Mouse (Mus musculus) neutrophil, adult 5-6 weeks (primary cell): ENCODE measurements around the gene Rwdd3. TPM values are rescaled to one million over a fixed set of nuclear protein-coding genes. Genes with fewer than 3 reads are reported as not detected.

Source experiments
- ATAC-seq: fragments of 151-379, 151-347 bp; 2 replicates; pipeline ENCODE4 v1.8.0; 2017; ENCODE audit warnings: mild to moderate bottlenecking, moderate TSS enrichment; ENCODE audit not compliant: insufficient number of reproducible peaks, poor library complexity, low FRiP score, severe bottlenecking; ENCODE audit errors: extremely low read depth
- total RNA-seq: library from RNA; stranded (forward); fragments of 200-1000 nt; gene quantifications from 2 replicates; pipeline ENCODE4 v1.2.3, GENCODE M21; 2017

The Rwdd3 gene
- total RNA-seq, result 6.5 and 11.5 TPM in 2 replicates

GRCm38 (mm10) chr3:121171243-121171871 lies at the start of gene Rwdd3:
Gene Rwdd3, minus strand, starts transcription at chr3:121171695.
- peak; percentile 95 for ATAC-seq

- ATAC-seq, result no peak
These were observed 45.5 kb upstream of the Rwdd3 start for GRCm38 (mm10) chr3:121217011-121217410.

DNA sequence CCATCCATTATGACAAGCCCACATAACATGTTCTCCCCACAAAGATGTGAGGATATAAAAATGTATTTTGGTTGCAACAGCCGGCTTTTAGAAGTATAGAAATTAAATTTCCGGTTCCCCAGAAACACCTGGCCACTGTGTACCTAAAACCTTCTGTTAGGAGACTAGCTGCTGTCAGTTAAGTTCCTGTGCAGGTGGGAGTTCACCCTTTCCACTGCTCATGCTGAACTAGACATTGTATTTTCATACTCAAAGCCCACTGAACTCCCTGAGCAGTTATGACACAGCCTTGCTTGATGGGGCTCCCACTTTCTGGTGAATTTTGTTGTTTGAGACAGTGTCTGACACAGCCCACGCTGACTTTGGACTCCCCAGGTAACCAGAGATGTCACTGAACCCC lies 42.0 kb upstream of the Rwdd3 start:
- ATAC-seq, result no peak

DNA sequence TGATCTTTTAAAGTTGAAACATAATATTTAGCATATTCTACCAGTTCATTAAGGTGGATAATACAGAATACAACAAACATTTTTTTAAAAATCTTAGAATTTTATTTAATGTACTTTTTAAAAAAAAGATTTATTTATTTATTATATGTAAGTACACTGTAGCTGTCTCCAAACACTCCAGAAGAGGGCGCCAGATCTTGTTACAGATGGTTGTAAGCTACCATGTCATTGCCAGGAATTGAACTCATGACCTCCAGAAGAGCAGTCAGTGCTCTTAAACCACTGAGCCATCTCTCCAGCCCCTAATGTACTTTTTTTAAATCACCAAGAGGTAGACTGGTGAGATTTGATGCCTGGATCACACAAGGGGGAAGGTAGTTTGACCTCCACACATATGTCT lies 40.7 kb upstream of the Rwdd3 start:
- ATAC-seq, result no peak

GRCm38 (mm10) chr3:121208994-121209393 lies 37.5 kb upstream of the Rwdd3 start:
- ATAC-seq, result no peak

DNA sequence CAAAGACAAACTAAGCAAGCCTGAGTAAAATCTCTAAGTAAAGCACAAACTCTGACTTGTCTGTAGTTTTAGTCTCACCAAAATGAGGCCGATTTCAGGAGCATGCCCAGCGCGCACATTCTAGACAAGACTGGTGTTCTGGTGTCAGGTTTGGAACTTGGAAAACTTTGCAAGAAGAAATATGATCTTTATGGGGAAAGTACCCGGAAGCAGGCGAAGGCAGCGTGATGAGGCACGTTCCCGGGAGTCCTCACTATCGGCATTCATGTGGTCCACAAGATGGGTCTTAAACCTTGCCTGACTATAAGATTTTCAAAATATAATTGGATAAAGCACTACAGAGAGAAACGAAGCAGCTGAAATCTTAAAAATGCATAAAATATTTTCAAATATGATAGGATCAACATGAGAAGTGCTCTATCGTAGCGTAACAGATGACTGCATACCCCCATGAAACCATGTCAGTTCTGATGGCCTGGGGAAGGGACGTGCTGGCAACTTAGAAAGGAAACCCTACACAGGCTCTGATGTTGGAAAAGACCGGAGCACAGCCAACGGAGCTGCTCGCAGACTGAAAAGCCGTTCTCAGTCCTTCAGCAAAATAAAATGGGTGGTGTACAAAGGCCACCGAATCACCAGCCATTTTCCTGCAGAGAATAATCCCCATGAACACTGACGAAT lies 34.8 kb upstream of the Rwdd3 start:
- no peak for ATAC-seq

GRCm38 (mm10) chr3:121202638-121203037 lies 31.1 kb upstream of the Rwdd3 start:
- ATAC-seq, result no peak

DNA sequence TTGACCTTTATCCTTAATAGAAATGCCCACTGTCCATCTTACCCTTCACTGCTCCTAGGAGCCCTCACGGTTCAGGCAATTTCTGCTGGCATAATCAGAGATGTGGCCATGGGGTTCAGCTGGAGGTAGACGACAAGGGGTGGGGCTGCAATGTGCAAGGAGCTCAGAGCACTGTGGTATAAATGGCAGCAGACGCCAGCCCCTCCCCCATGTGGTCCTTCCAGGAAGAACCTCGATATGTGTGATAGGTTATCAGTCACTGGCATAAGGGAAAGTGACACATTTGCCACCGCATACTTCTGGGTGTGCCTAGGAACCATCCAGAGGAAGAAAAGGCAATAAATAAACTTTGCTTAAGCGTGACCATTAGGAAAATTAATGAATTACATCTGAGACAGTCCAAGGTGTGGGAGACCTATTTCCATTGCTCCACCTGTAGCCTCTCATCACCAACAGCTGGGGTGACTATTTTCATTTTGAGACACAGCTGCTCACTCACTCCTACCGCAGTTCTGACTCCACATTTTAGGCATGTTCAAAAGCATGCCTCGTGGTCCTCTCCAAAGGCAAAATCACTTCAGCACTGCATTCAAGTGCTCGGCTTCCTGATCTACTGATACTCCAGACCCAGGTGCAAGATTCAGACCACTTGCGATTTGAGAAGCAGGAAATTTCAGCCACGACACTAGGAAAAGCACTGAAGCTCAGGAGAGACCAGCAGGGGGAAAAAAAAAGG lies 29.7 kb upstream of the Rwdd3 start:
- ATAC-seq, result no peak

- no peak for ATAC-seq
These were observed 17.7 kb upstream of the Rwdd3 start for GRCm38 (mm10) chr3:121189199-121189598.

GRCm38 (mm10) chr3:121187510-121187909 lies 16.0 kb upstream of the Rwdd3 start:
- no peak for ATAC-seq

- ATAC-seq, result no peak
These were observed 15.4 kb upstream of the Rwdd3 start for GRCm38 (mm10) chr3:121186925-121187324.

- no peak for ATAC-seq
These were observed 13.7 kb upstream of the Rwdd3 start for GRCm38 (mm10) chr3:121185197-121185596.

DNA sequence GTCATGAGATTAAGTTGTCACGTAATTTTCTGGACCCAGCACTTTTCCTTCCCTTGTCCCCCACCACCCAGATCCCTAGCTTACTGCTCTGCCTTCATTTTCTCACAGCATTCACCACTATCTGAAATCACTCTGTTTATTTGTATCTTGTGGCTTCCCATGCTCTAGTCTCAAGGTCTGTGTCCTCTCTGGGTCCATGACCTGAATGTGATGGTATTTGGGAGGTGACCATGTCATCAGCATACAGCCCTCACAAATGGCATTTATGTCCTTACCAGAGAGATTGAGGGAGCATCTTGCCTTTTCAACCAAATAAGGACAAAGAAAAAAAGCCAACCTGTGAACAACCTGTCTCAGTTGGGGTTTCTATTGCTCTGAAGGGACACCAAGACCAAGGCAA lies 4.5 kb upstream of the Rwdd3 start:
- ATAC-seq, result no peak

- ATAC-seq, result no peak
These were observed 2.9 kb upstream of the Rwdd3 start for GRCm38 (mm10) chr3:121174248-121174945.

DNA sequence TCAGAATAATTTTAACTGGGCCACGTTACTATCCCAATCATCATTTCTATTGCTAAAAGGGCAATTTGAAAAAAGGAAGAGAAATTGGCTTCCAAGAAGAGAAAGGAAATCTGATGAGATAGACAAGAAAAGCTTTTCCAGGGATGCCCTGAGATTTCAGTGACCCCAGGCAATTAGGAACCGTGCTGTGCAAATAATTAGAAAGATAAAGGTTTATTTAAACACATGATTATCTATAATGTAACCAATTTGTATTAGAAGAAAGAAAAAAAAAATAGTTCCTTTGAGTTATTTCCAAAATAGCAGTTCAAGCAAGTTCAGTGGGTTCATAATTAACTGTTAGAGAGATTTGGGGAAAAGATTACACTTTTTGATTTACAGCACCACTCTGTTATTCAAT lies 1.2 kb upstream of the Rwdd3 start:
- ATAC-seq, result no peak

- no peak for ATAC-seq
These were observed 374 bp upstream of the Rwdd3 start for GRCm38 (mm10) chr3:121171872-121172265.

- ATAC-seq, result no peak
These were observed 864 bp downstream of the Rwdd3 start for GRCm38 (mm10) chr3:121170631-121171030.

- ATAC-seq, result no peak
These were observed 2.2 kb downstream of the Rwdd3 start for GRCm38 (mm10) chr3:121169092-121169942.

DNA sequence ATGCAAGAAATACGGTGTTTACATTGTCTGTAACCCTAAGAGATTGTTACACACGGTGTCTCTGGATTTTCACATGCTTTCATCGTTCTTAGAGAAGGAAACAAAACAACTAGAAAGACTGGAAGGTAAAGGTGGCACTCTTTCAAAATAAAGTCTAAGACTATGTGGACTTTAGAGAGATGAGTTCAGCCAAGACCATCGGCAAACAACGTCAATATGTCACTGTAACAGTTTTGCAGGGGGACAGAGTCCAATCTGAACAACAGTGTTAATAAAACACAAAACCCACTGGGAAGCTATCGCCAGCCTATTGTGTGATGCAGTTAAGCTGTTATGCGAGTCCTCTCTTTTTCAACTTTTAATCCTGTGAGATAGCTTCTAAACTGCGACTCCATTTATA lies 2.9 kb downstream of the Rwdd3 start:
- ATAC-seq, result no peak
